In genomic region chr11:49824896-49825295, GRCm38 (mm10) we compare ENCODE assay signal across 8 mouse cellular contexts. TPM values are rescaled to one million over a fixed set of nuclear protein-coding genes. Genes with fewer than 3 reads are reported as not detected.
A peak's percentile ranks its signal among the peaks of the same experiment; 100 is the strongest.
DNase-seq lines count a peak whose midpoint lies in the region; ATAC-seq and TF ChIP-seq lines count a peak whose summit lies in the region.

No protein-coding gene starts in this region.

- no peak overlapping the region for H3K4me3 ChIP-seq in kidney, postnatal 0 days (replicated peaks; ENCODE audit: low read depth, low read length)
- H3K4me3 ChIP-seq in testis, adult 2 months (ENCODE audit: control insufficient read depth, low read depth, low read length): no peak overlapping the region

- DNase-seq in cerebellum, adult 18-20 months: peak; percentile 40 to 56
- DNase-seq in 416B (ENCODE audit: low read depth): peak; percentile 49
- peak; percentile 77 for DNase-seq in adrenal gland, postnatal 25 days
- peak; percentile 42 for DNase-seq in kidney, postnatal 0 days (ENCODE audit: low spot score)

- peak; percentile 88 for TF ChIP-seq CTCF in kidney, postnatal 0 days (IDR thresholded peaks at IDR 0.05; ENCODE audit: low read depth)
- peak; percentile 99 for TF ChIP-seq CTCF in testis, adult 2 months (IDR thresholded peaks at IDR 0.05; ENCODE audit: control insufficient read depth, insufficient read depth, insufficient replicate concordance, low read depth, low read length)

- TF ChIP-seq POLR2A in testis, adult 2 months (IDR thresholded peaks at IDR 0.05; ENCODE audit: control insufficient read depth, low read depth, low read length): no peak

- H3K36me3 ChIP-seq in kidney, postnatal 0 days (ENCODE audit: insufficient read depth, low read length): no peaks in the 10 kb centered on the region
- H3K36me3 ChIP-seq in testis, adult 2 months (ENCODE audit: control insufficient read depth, insufficient read depth, low read length): no peaks in the 10 kb centered on the region

- no peak overlapping the region for H3K27ac ChIP-seq in kidney, postnatal 0 days
- no peak overlapping the region for H3K27ac ChIP-seq in testis, adult 2 months (ENCODE audit: control insufficient read depth, insufficient read depth, low read depth, low read length)

- WGBS in kidney, postnatal 0 days: 64% methylated on average over 2 of the region's 2 CpGs

- H3K4me1 ChIP-seq in kidney, postnatal 0 days (replicated peaks; ENCODE audit: insufficient read depth, low read length): no peaks in the 10 kb centered on the region
- no peaks in the 10 kb centered on the region for H3K4me1 ChIP-seq in testis, adult 2 months (ENCODE audit: control insufficient read depth, insufficient read depth, low read length)

- no peak overlapping the region for H3K9ac ChIP-seq in kidney, postnatal 0 days (ENCODE audit: low read depth, low read length)

- ATAC-seq in cerebellum, adult (ENCODE audit: insufficient number of reproducible peaks, low FRiP score, low TSS enrichment): no peak
- peak; percentile 91 for ATAC-seq in erythroblast, adult 5-6 weeks (replicated peaks; ENCODE audit: low FRiP score, poor library complexity, severe bottlenecking)
- ATAC-seq in kidney, postnatal 0 days (replicated peaks; ENCODE audit: low FRiP score, low read depth): no peak
- peak; percentile 74 for ATAC-seq in megakaryocyte-erythroid progenitor cell, adult 5-6 weeks (replicated peaks; ENCODE audit: low FRiP score, low TSS enrichment, poor library complexity, severe bottlenecking)

- no peak overlapping the region for H3K4me2 ChIP-seq in kidney, postnatal 0 days (ENCODE audit: low read length)

- H3K9me3 ChIP-seq in kidney, postnatal 0 days (replicated peaks; ENCODE audit: low read length): no peaks in the 10 kb centered on the region

- H3K27me3 ChIP-seq in kidney, postnatal 0 days (ENCODE audit: insufficient read depth, low read length): no peaks in the 10 kb centered on the region
- no peaks in the 10 kb centered on the region for H3K27me3 ChIP-seq in testis, adult 2 months (ENCODE audit: control insufficient read depth, insufficient read depth, low read length)

RNA-seq across cellular contexts. Expression of gene Mapk9, which starts 21.7 kb away (rescaled TPM):
- 65.6 and 76.5 TPM in 2 replicates for total RNA-seq in adrenal gland, postnatal 25 days (2021)
- total RNA-seq in erythroblast, adult 5-6 weeks (2015; ENCODE audit: low replicate concordance): 9.2 and 16.3 TPM in 2 replicates
- total RNA-seq in erythroblast, adult 5-6 weeks (2017; ENCODE audit: low replicate concordance): 9.5 and 9.9 TPM in 2 replicates
- 25.5 and 26.0 TPM in 2 replicates for polyA plus RNA-seq in kidney, postnatal 0 days (2015; fragmentation: Nextera tagmentation; extraction: Ambion mirVana)
- total RNA-seq in megakaryocyte-erythroid progenitor cell, adult 5-6 weeks (2014; fragmentation: Nextera tagmentation): 107 and 112 TPM in 2 replicates
- 94.5 and 98.9 TPM in 2 replicates for total RNA-seq in megakaryocyte-erythroid progenitor cell, adult 5-6 weeks (2017)
- 30.5 and 33.2 TPM in 2 replicates for polyA plus RNA-seq in testis, adult 2 months (2012; rRNA removed)

RNA-seq across cellular contexts. Expression of gene Gfpt2, which starts 30.9 kb away (rescaled TPM):
- total RNA-seq in adrenal gland, postnatal 25 days (2021): 2.8 and 2.9 TPM in 2 replicates
- total RNA-seq in erythroblast, adult 5-6 weeks (2015; ENCODE audit: low replicate concordance): not detected in 2 replicates
- total RNA-seq in erythroblast, adult 5-6 weeks (2017; ENCODE audit: low replicate concordance): 0.17 TPM in 1 of 2 replicates, not detected in the other
- 7.3 and 8.6 TPM in 2 replicates for polyA plus RNA-seq in kidney, postnatal 0 days (2015; fragmentation: Nextera tagmentation; extraction: Ambion mirVana)
- total RNA-seq in megakaryocyte-erythroid progenitor cell, adult 5-6 weeks (2014; fragmentation: Nextera tagmentation): 0.87 and 1.0 TPM in 2 replicates
- 2.3 and 2.9 TPM in 2 replicates for total RNA-seq in megakaryocyte-erythroid progenitor cell, adult 5-6 weeks (2017)
- 2.3 TPM in 2 replicates for polyA plus RNA-seq in testis, adult 2 months (2012; rRNA removed)

Comparison
In these comparisons a context has a peak if more than half of its experiments do, and no peak if none do; other contexts are left out.
1. ATAC-seq: peak in erythroblast, adult 5-6 weeks (single experiment) and megakaryocyte-erythroid progenitor cell, adult 5-6 weeks (single experiment); none in cerebellum, adult (single experiment) and kidney, postnatal 0 days (single experiment).
2. Peak in every context shown above with its lines, with median percentiles within 50 percentile points of each other: DNase-seq.